In genomic region chr2:167544004-167544356, GRCm38 (mm10) we compare ENCODE assay signal across 8 mouse cellular contexts. TPM values are rescaled to one million over a fixed set of nuclear protein-coding genes. Genes with fewer than 3 reads are reported as not detected.
DNase-seq lines count a peak whose midpoint lies in the region; ATAC-seq and TF ChIP-seq lines count a peak whose summit lies in the region.

No protein-coding gene starts in this region.

- no peaks in the 10 kb centered on the region for H3K36me3 ChIP-seq in spleen, adult 2 months (ENCODE audit: control insufficient read depth, insufficient read depth, low read length)
- H3K36me3 ChIP-seq in heart, embryonic 13.5 days, result peaks cover 12% of the 10 kb centered on the region
- peaks cover 12% of the 10 kb centered on the region for H3K36me3 ChIP-seq in limb, embryonic 15.5 days
- 0 out of 2 replicates have a peak, but pooled peaks cover 3% of the 10 kb centered on the region for H3K36me3 ChIP-seq in stomach, embryonic 15.5 days

- ATAC-seq in heart, embryonic 13.5 days (ENCODE audit: extremely low read depth, insufficient number of reproducible peaks, low FRiP score, low TSS enrichment), result no peak
- ATAC-seq in limb, embryonic 15.5 days (ENCODE audit: insufficient number of reproducible peaks, low FRiP score, low TSS enrichment, low read depth), result peak; percentile 40; the same call in 1 of the 2 replicates
- peak; percentile 34; the same call in 1 of the 2 replicates for ATAC-seq in stomach, embryonic 15.5 days (ENCODE audit: insufficient read depth, low FRiP score, low read depth)
- no peak for ATAC-seq in activated CD4-positive, CD25-positive, alpha-beta regulatory T cell, adult 4 months

- no peaks in the 10 kb centered on the region for H3K9me3 ChIP-seq in heart, embryonic 13.5 days
- no peaks in the 10 kb centered on the region for H3K9me3 ChIP-seq in limb, embryonic 15.5 days
- no peaks in the 10 kb centered on the region for H3K9me3 ChIP-seq in stomach, embryonic 15.5 days

- DNase-seq in spleen, adult 2 months (ENCODE audit: low read depth in 1 of 2, low spot score in 2 of 2), result no peak
- DNase-seq in spleen, postnatal 14 days (ENCODE audit: low spot score in 2 of 2), result no peak
- no peak for DNase-seq in thymus, adult 18-20 months
- no peak for DNase-seq in layer of hippocampus, adult 8-10 months (ENCODE audit: low spot score in 2 of 2)

- H3K4me2 ChIP-seq in heart, embryonic 13.5 days, result peak overlapping the region; percentile 16; the same call in 1 of the 2 replicates
- peak overlapping the region; percentile 85; the same call in 1 of the 2 replicates for H3K4me2 ChIP-seq in limb, embryonic 15.5 days
- H3K4me2 ChIP-seq in stomach, embryonic 15.5 days, result peak overlapping the region; percentile 4; the same call in 1 of the 2 replicates

- 78% methylated on average over 4 of the region's 4 CpGs for WGBS in spleen, adult 2 months
- 4% methylated on average over 4 of the region's 4 CpGs for WGBS in heart, embryonic 13.5 days
- WGBS in limb, embryonic 15.5 days, result 8% methylated on average over 4 of the region's 4 CpGs
- WGBS in stomach, embryonic 15.5 days, result 11% methylated on average over 4 of the region's 4 CpGs

- peak overlapping the region; percentile 60 for H3K9ac ChIP-seq in heart, embryonic 13.5 days
- H3K9ac ChIP-seq in limb, embryonic 15.5 days, result 0 out of 2 replicates have a peak overlapping the region, but pooled peaks have one; percentile 14
- H3K9ac ChIP-seq in stomach, embryonic 15.5 days, result no peak overlapping the region

- H3K4me1 ChIP-seq in spleen, adult 2 months (ENCODE audit: control insufficient read depth, insufficient read depth, insufficient read length), result no peaks in the 10 kb centered on the region; the same call in 1 of the 2 replicates
- peaks cover 57% of the 10 kb centered on the region for H3K4me1 ChIP-seq in heart, embryonic 13.5 days
- H3K4me1 ChIP-seq in limb, embryonic 15.5 days, result peaks cover 72% of the 10 kb centered on the region
- peaks cover 47% of the 10 kb centered on the region for H3K4me1 ChIP-seq in stomach, embryonic 15.5 days

- H3K4me3 ChIP-seq in spleen, adult 2 months (ENCODE audit: extremely low read depth, insufficient read depth, insufficient read length), result no peak overlapping the region
- H3K4me3 ChIP-seq in heart, embryonic 13.5 days, result no peak overlapping the region
- H3K4me3 ChIP-seq in limb, embryonic 15.5 days, result no peak overlapping the region
- no peak overlapping the region for H3K4me3 ChIP-seq in stomach, embryonic 15.5 days (replicated peaks)

- TF ChIP-seq POLR2A in spleen, adult 2 months (IDR thresholded peaks at IDR 0.05; ENCODE audit: low read depth, low read length), result no peak

- H3K27ac ChIP-seq in spleen, adult 2 months (ENCODE audit: insufficient read depth, low read length), result peak overlapping the region; percentile 68
- peak overlapping the region; percentile 93 for H3K27ac ChIP-seq in heart, embryonic 13.5 days (replicated peaks)
- H3K27ac ChIP-seq in limb, embryonic 15.5 days, result peak overlapping the region; percentile 95
- H3K27ac ChIP-seq in stomach, embryonic 15.5 days, result peak overlapping the region; percentile 97

- TF ChIP-seq CTCF in spleen, adult 2 months (IDR thresholded peaks at IDR 0.05; ENCODE audit: extremely low read depth, insufficient read depth, insufficient read length, insufficient replicate concordance), result no peak

- no peaks in the 10 kb centered on the region for H3K27me3 ChIP-seq in spleen, adult 2 months (ENCODE audit: control insufficient read depth, insufficient read depth, low read length)
- H3K27me3 ChIP-seq in heart, embryonic 13.5 days (replicated peaks), result peaks cover 12% of the 10 kb centered on the region
- no peaks in the 10 kb centered on the region for H3K27me3 ChIP-seq in limb, embryonic 15.5 days
- H3K27me3 ChIP-seq in stomach, embryonic 15.5 days (replicated peaks), result 0 out of 2 replicates have a peak, but pooled peaks cover 1% of the 10 kb centered on the region

RNA-seq across cellular contexts. Expression of gene Snai1, which starts 6.0 kb away (rescaled TPM):
- polyA plus RNA-seq in spleen, adult 2 months (2012; rRNA removed), result 21.0 and 28.1 TPM in 2 replicates
- polyA plus RNA-seq in heart, embryonic 13.5 days (2015; fragmentation: Nextera tagmentation; extraction: Ambion mirVana), result 17.3 and 17.6 TPM in 2 replicates
- polyA plus RNA-seq in limb, embryonic 15.5 days (2015; fragmentation: Nextera tagmentation; extraction: Ambion mirVana), result 52.6 and 61.2 TPM in 2 replicates
- polyA plus RNA-seq in stomach, embryonic 15.5 days (2015; fragmentation: Nextera tagmentation; extraction: Ambion mirVana), result 13.6 and 16.0 TPM in 2 replicates
- 1 to 10 TPM in 1 of 4 experiments, under 1 TPM in 3; 0.28 to 1.1 (median 0.53) TPM for total RNA-seq in layer of hippocampus, adult 8-10 months (2022)
- polyA plus RNA-seq in activated CD4-positive, CD25-positive, alpha-beta regulatory T cell, adult 4 months (2017; shearing (Covaris generic)), result not detected

RNA-seq across cellular contexts. Expression of gene Spata2, which starts 51.3 kb away (rescaled TPM):
- polyA plus RNA-seq in spleen, adult 2 months (2012; rRNA removed), result 23.3 and 25.5 TPM in 2 replicates
- 13.5 and 14.6 TPM in 2 replicates for polyA plus RNA-seq in heart, embryonic 13.5 days (2015; fragmentation: Nextera tagmentation; extraction: Ambion mirVana)
- polyA plus RNA-seq in limb, embryonic 15.5 days (2015; fragmentation: Nextera tagmentation; extraction: Ambion mirVana), result 12.9 and 15.3 TPM in 2 replicates
- 11.2 and 13.2 TPM in 2 replicates for polyA plus RNA-seq in stomach, embryonic 15.5 days (2015; fragmentation: Nextera tagmentation; extraction: Ambion mirVana)
- total RNA-seq in layer of hippocampus, adult 8-10 months (2022), result 10 to 100 TPM; 70.1 to 86.1 (median 77.0) TPM
- polyA plus RNA-seq in activated CD4-positive, CD25-positive, alpha-beta regulatory T cell, adult 4 months (2017; shearing (Covaris generic)), result 10 to 100 TPM in 1 of 2 experiments, 1 to 10 TPM in 1; 7.4 to 11.7 TPM

RNA-seq across cellular contexts. Expression of gene Rnf114, which starts 51.5 kb away (rescaled TPM):
- 88.0 and 95.4 TPM in 2 replicates for polyA plus RNA-seq in spleen, adult 2 months (2012; rRNA removed)
- polyA plus RNA-seq in heart, embryonic 13.5 days (2015; fragmentation: Nextera tagmentation; extraction: Ambion mirVana), result 58.0 and 65.0 TPM in 2 replicates
- 69.9 and 70.3 TPM in 2 replicates for polyA plus RNA-seq in limb, embryonic 15.5 days (2015; fragmentation: Nextera tagmentation; extraction: Ambion mirVana)
- 66.5 and 71.9 TPM in 2 replicates for polyA plus RNA-seq in stomach, embryonic 15.5 days (2015; fragmentation: Nextera tagmentation; extraction: Ambion mirVana)
- 10 to 100 TPM; 52.1 to 56.4 (median 52.9) TPM for total RNA-seq in layer of hippocampus, adult 8-10 months (2022)
- polyA plus RNA-seq in activated CD4-positive, CD25-positive, alpha-beta regulatory T cell, adult 4 months (2017; shearing (Covaris generic)), result 100 to 1,000 TPM; 168 to 181 TPM

Comparison
In these comparisons a context has a peak if more than half of its experiments do, and no peak if none do; other contexts are left out.
1. ATAC-seq: peak in limb, embryonic 15.5 days (single experiment) and stomach, embryonic 15.5 days (single experiment); none in heart, embryonic 13.5 days (single experiment) and activated CD4-positive, CD25-positive, alpha-beta regulatory T cell, adult 4 months (single experiment).
2. H3K4me2 ChIP-seq: peak in every context shown above with its lines; median percentile 85 in limb, embryonic 15.5 days; 16 in heart, embryonic 13.5 days; 4 in stomach, embryonic 15.5 days.
3. RNA of gene Snai1, which starts 6.0 kb away (polyA plus RNA-seq): 52.6 to 61.2 TPM in limb, embryonic 15.5 days, 21.0 to 28.1 TPM in spleen, adult 2 months, 17.3 to 17.6 TPM in heart, embryonic 13.5 days and 13.6 to 16.0 TPM in stomach, embryonic 15.5 days; not detected in activated CD4-positive, CD25-positive, alpha-beta regulatory T cell, adult 4 months; every median in the first group is over 10 times any median in the second.
4. Peak in every context shown above with its lines, with median percentiles within 50 percentile points of each other: H3K27ac ChIP-seq.